Mouse (Mus musculus): ENCODE measurements around the gene Polr1e. TPM values are rescaled to one million over a fixed set of nuclear protein-coding genes. Genes with fewer than 3 reads are reported as not detected.

Polr1e gene
- total RNA-seq (2021): 10 to 100 TPM; 11.3 to 12.8 TPM
- long read RNA-seq, experiment 1, partial matches to known transcripts: 1 of 6 reads
- long read RNA-seq, experiment 1, other reads (novel, unspliced or antisense): 2 of 6 reads
- long read RNA-seq, experiment 2, transcript Polr1e-204 (12 exons, 2,986 nt): major isoform, 5 of 10 reads
- long read RNA-seq, experiment 2, partial matches to known transcripts: 0 of 10 reads
- long read RNA-seq, experiment 2, other reads (novel, unspliced or antisense): 3 of 10 reads

GRCm38 (mm10) chr4:45018452-45018980 lies at the start of gene Polr1e:
TSS of gene Polr1e (plus strand) at chr4:45018583.
- Histone ChIP-seq H3K4me3 (peak within 1 kb of the TSS; percentile 79), H3K27ac (peak within 1 kb of the TSS; percentile 68)
- TF ChIP-seq CTCF (conservative IDR thresholded peaks at IDR 0.05): no peak
- DNase-seq (ENCODE audit: low spot score in 2 of 2): peak; percentile 85 to 86

- Histone ChIP-seq H3K4me3 (no peak overlapping the region), H3K27ac (no peak overlapping the region)
- TF ChIP-seq CTCF (conservative IDR thresholded peaks at IDR 0.05): no peak
- DNase-seq (ENCODE audit: low spot score in 2 of 2): no peak
These were observed 48.3 kb upstream of the Polr1e start for GRCm38 (mm10) chr4:44970056-44970455.

- DNase-seq (ENCODE audit: low spot score in 2 of 2): peak in 1 of 2 experiments; percentile 45
- Histone ChIP-seq H3K4me3 (no peak overlapping the region), H3K27ac (no peak overlapping the region)
- TF ChIP-seq CTCF (conservative IDR thresholded peaks at IDR 0.05): peak; percentile 85
These were observed 47.7 kb upstream of the Polr1e start for GRCm38 (mm10) chr4:44970612-44971110.

GRCm38 (mm10) chr4:44973450-44973849 lies 44.9 kb upstream of the Polr1e start:
- H3K27ac ChIP-seq: peak overlapping the region; percentile 79
- H3K4me3 ChIP-seq: peak overlapping the region; percentile 37
- peak; percentile 97 for TF ChIP-seq CTCF (conservative IDR thresholded peaks at IDR 0.05)
- DNase-seq (ENCODE audit: low spot score in 2 of 2): peak; percentile 92 to 94

- Histone ChIP-seq H3K27ac (peak overlapping the region; percentile 79), H3K4me3 (peak overlapping the region; percentile 37)
- DNase-seq (ENCODE audit: low spot score in 2 of 2): no peak
- no peak for TF ChIP-seq CTCF (conservative IDR thresholded peaks at IDR 0.05)
These were observed 44.5 kb upstream of the Polr1e start for GRCm38 (mm10) chr4:44973871-44974270.

GRCm38 (mm10) chr4:44974331-44974730 lies 44.1 kb upstream of the Polr1e start:
- TF ChIP-seq CTCF (conservative IDR thresholded peaks at IDR 0.05): no peak
- no peak overlapping the region for H3K4me3 ChIP-seq
- no peak for DNase-seq (ENCODE audit: low spot score in 2 of 2)
- H3K27ac ChIP-seq: peak overlapping the region; percentile 79; the same call in 1 of the 2 replicates

- Histone ChIP-seq H3K4me3 (no peak overlapping the region), H3K27ac (no peak overlapping the region)
- DNase-seq (ENCODE audit: low spot score in 2 of 2): no peak
- no peak for TF ChIP-seq CTCF (conservative IDR thresholded peaks at IDR 0.05)
These were observed 42.3 kb upstream of the Polr1e start for GRCm38 (mm10) chr4:44976026-44976615.

GRCm38 (mm10) chr4:44976921-44977710 lies 41.3 kb upstream of the Polr1e start:
- no peak for DNase-seq (ENCODE audit: low spot score in 2 of 2)
- Histone ChIP-seq H3K4me3 (no peak overlapping the region), H3K27ac (no peak overlapping the region)
- TF ChIP-seq CTCF (conservative IDR thresholded peaks at IDR 0.05): 0 out of 2 replicates have a peak, but pooled peaks have one; percentile 31

GRCm38 (mm10) chr4:44978175-44978574 lies 40.2 kb upstream of the Polr1e start:
- TF ChIP-seq CTCF (conservative IDR thresholded peaks at IDR 0.05): no peak
- no peak overlapping the region for H3K27ac ChIP-seq

GRCm38 (mm10) chr4:44979794-44980338 lies 38.5 kb upstream of the Polr1e start:
- no peak overlapping the region for H3K27ac ChIP-seq
- DNase-seq (ENCODE audit: low spot score in 2 of 2): no peak
- TF ChIP-seq CTCF (conservative IDR thresholded peaks at IDR 0.05): no peak
- H3K4me3 ChIP-seq: no peak overlapping the region

More at GRCm38 (mm10) chr4:44978175-44978574, 40.2 kb upstream of the Polr1e start:
- no peak overlapping the region for H3K4me3 ChIP-seq
- DNase-seq (ENCODE audit: low spot score in 2 of 2): no peak

GRCm38 (mm10) chr4:44981280-44981973 lies 37.0 kb upstream of the Polr1e start, which contains the start of gene Grhpr:
TSS of gene Grhpr (plus strand) at chr4:44981395.
- H3K4me3 ChIP-seq: peak within 1 kb of the TSS; percentile 78
- peak; percentile 58 to 59 for DNase-seq (ENCODE audit: low spot score in 2 of 2)
- peak within 1 kb of the TSS; percentile 93 for H3K27ac ChIP-seq
- peak; percentile 63 for TF ChIP-seq CTCF (conservative IDR thresholded peaks at IDR 0.05)

GRCm38 (mm10) chr4:44981974-44982287 lies 36.5 kb upstream of the Polr1e start:
- TF ChIP-seq CTCF (conservative IDR thresholded peaks at IDR 0.05): no peak
- Histone ChIP-seq H3K27ac (peak overlapping the region; percentile 93), H3K4me3 (peak overlapping the region; percentile 78)
- DNase-seq (ENCODE audit: low spot score in 2 of 2): no peak
